Mouse (Mus musculus) ovary, postnatal 10 days (tissue): ENCODE measurements at regions not wholly inside any gene's neighbourhood (a gene's known extent, or its start where the extent isn't known, plus 50 kb on each side); places are given as distances from the start of the nearest gene placed in this dataset.

Experiments
- DNase-seq: peaks from one replicate; pipeline ENCODE4 v3.0.0; 2022; ENCODE audit warnings: low spot score

DNA sequence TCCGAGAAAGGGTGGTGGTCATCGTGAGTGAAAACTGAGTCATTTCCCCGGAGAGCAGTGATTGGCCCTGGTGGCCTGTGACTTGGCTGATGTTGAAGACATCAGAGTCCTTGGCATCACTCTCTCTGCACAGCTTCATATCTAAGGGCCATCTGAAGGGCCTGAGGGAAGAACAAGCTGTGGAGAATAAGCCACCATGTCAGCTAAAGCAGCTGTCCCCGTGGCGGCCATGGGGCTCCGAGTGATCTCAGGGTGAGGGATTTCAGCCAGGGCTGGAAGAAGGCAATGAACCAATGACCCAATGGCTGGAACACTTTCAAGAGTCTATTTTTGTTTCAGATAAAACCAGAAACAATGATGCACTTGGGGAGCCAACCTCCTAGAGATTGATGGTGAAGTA is 62.2 kb downstream of the Ttc32 start:
- no peak for DNase-seq

DNA sequence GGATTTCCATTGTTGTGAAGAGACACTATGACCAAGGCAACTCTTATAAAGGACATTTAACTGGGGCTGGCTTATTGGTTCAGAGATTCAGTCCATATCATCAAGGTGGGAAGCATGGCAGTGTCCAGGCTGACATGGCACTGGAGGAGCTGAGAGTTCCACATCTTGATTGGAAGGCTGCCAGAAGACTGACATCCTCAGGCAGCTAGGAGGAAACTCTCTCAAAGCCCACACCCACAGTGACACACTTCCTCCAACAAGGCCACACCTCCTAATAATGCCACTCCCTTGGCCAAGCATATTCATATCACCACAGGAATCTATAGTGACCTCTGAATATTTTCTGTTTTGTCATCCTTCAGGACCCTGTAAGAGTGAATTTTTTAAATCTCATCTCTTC is 65.3 kb downstream of the Ttc32 start:
- DNase-seq, result no peak

DNA sequence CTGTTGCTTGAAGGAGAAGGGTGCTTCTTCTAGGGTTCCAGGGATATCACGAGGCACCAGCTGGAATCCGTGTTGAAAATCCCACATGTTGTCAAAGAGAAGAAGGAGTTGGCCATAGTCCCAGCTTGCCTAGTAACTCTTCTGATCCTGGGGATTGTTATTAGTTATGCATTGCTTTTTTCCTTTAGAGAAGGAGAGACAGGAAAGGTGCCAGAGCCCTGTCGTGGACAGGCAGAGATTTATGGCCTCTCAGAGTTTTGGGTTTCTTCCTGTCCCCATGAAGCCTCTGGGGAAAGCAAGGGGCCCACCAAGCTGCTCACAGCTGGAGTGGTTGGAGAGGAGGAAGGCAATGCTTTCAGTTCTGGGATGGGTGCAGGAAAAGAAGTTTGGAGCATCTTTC is 76.6 kb downstream of the Ttc32 start:
- DNase-seq, result no peak

DNA sequence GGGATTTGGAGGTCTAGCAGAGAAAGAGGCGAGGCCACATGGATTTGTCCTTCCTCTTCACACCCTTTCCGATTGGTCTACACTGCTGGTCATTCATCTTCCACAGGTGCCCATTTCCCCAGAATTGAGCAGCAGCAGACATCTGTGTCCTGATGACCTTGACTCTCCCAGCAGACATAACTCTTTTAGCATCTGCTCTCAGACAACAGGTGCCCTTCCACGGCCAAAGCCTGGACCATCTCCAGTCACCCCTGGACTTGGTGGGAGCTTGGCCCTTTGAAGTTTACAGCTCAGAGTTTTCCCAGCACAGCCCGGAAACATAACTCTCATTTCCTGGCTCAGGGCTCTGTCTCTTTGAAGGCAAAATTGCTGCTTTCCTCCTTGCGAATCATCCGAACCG is 80.0 kb downstream of the Ttc32 start:
- no peak for DNase-seq

DNA sequence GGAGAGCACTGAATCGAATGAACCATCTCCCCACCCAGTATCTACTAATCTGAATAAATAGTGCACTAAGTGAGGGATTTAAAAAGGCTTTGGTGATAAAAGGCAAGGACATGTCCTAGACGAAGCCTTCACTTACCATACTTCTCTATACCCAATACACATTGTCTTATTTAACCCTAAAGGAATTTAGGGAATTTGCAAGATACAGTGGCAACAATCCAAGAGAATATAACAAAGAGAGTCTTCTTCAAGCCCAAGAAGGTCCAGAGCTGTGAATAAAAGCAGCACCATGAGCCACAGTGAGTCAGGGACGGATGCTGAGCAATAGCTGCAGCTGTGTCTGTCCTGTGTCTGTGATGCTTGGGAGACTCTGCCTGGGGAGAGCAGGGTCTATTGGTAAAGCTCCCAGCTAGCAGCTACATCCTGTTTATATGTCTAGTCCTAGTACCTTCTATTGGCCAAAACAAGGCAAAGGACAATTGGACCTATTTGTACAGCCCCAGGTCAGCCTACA is 82.4 kb downstream of the Ttc32 start:
- DNase-seq, result no peak

DNA sequence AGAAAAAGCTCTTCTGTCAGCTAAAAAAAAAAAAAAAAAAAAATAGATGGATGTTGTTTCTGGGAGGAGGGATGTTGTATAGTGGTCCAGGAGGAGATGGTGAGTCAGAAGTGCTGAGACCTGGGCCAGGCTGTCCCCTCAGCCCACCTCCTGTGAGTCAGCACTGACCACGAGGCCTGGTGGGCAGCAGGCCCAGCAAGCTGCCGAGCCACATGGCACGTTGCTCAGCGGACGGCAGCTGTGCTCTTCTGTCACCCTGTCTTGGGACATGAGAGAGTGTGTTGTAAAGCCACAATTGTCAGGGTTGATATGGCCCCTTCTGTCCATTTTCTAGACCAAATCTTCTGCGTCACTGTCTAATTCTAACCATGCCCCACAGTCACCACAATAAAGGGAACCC is 83.9 kb downstream of the Ttc32 start:
- DNase-seq, result no peak

DNA sequence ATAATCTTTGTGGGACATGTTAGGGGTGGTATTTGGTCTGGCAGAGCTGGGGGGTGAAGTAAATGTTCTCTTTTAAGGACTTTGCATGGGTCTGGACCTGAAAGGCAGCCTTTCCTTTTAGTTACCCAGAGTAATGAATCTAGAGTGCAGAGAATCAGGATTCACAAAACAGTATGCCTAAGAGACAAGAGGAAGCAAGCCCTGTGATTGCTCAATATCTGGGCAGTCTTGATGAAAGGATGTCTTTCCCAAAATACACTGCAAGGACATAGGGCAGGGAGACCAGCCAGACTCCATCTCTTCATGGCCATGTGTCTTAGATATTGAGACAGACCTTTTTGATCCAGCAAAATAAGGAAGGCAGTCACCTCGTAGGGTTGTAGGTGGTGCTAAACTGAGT is 84.3 kb downstream of the Ttc32 start:
- DNase-seq, result no peak

DNA sequence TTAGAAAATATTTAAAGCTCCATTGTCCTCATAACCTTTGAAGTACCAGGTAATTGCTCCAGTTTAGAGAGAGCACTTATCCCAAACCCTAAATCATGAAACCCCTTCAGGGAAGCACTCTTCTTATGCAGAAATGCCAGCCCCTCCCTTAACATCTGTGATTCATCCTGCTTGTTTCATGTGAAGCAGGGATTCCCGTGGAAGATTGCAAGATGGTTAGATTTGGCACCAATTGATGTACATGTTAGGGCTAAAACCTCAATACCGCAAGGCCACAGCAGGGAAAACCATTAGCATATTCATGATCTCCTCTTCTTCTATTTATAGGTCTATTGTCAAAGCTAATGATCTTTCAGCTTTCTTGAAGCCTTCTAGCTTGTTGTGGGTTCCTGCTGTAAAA is 88.8 kb downstream of the Ttc32 start:
- no peak for DNase-seq

DNA sequence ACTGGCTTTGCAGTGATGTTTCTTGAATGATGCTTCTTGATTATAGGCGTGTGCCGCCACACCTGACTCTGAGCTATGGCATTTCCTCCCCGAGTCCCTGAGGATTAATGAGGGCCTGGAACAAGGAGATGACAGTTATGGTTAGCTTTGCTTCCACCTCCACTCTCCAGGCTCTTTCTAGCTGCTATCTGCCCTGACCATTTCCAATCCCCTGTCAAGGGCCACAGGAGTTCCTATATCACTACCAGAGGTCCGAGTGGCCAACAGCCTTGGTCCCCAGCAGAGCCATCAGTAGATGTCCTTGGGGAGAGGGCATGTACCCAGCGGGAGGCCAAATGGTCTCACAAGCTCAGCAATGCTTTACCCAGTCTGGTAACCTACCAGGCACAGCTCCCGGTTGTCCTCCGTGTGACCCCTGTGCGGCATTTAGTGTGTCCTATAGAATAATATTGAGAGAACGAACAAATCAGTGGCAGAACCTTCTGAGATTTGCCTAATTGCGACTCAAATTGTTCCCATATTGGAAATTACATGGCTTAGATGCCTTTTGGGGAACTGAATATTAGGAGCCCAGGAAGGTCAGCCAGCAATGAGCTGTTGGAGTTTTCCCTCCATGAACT is 98.2 kb downstream of the Ttc32 start:
- no peak for DNase-seq

DNA sequence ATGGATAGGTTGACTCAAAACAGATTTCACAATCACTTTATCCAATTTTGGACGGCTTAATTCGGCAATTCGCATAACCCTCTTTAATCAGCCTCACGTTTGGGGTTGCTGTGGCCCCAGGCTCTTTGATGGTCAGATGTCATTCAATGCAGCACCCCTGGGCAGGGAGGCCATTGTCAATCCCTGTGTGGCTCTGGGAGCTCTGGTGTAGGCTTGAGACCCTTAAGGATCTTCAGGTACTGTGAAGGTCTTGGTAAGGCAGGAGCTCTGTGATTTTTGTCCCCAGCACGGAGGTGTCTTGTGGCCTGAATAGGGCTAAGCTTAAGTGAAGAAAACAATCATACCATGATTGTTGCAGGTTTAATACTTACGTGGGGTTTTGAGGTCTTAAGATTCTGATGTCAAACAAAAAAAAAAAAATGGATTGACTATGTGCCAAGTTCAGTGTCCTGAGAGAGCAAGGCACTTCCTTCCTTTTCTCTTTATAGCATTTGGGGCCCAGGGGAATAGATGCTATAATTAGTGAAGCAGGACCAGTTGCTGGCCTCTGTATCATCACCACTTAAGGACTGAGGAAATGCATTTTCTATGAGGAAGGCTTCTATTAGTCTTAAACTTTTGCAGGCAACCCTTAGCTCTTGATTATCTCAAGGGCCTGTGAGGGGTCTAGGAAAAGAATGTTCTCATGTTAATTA is 98.9 kb downstream of the Ttc32 start:
- DNase-seq, result no peak

DNA sequence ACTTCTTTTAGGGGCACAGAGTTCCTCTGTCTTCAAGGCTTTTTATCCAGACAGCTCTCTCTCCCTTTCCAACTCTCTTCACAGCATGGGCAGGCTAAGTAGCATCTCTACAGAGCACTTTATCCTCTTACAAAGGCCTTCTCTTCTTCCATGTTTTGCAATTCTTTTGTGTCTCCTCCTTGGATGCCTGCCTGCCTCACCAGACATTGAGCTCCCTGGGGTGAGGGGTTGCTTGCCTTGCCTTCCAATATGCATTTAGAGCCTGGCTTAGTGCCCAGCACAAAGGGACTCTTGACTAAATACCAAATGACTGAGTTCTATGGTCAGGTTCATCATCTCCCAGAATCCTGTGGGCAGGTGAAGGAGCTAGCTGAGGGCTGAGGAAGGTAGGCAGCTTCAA is 102.8 kb downstream of the Ttc32 start:
- no peak for DNase-seq

DNA sequence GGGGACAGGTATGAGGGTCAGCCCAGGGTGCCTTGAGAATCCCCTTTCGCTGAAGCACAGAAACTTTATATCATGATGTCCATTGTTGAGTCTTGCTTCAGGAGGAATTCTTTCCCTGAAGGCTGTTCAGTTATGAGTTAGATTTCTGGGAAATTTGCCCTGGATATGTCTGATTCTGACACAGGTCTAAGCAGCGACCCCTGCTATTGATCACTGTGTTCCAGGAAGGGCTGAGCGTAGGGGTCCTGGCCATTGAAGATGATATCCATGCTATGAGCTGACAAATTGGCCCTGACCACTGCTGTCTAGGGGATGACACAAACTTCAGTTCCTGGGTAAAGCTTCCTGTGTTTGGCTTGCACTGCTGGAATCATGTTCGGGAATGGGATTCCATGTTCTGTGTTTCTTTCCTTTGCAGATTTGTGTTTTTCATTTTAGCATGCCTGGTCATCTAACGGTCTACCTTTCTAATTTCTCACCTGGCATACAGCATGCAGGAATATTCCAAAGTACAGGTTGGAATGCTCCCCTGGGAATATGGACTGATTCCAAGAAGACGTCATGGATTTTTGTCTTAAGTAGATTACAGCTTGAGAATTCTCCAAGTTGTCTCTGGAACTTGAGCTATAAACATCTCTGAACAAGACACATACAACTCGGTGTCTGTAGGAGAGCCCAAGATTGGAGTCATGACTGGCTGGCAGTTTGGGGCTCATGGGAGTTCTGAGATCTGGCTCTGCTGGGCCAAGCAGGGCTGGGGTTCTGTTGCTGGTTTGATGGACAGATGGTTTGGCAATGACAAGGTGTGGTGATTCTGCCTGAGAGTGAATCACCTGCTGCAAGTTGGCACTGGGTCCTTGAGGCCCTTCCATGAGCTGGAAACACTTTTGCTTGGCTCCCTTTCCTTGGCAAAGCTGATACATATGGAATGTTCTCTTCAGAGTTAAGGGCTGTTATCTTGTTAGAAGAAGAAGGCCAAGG is 104.4 kb downstream of the Ttc32 start:
- no peak for DNase-seq

DNA sequence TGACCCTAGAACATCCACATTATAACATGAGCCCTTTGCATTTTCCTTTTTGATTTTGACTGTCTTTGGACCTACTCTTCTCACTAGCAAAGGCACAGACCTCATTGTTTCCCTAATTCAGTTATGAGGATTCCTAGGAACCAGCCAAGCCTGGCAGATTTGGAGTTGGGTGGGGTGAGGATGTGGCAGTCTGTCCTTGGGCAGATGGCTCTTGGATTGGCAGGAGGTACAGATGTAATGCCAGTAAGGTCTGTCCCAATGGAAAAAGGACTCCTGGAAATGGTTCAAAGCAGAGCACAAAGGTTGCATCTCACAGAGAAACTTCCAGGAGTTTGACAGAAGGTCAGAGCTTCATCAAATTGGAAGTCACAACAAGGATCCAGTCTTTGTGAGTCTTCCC is 121.2 kb downstream of the Ttc32 start:
- DNase-seq, result no peak

DNA sequence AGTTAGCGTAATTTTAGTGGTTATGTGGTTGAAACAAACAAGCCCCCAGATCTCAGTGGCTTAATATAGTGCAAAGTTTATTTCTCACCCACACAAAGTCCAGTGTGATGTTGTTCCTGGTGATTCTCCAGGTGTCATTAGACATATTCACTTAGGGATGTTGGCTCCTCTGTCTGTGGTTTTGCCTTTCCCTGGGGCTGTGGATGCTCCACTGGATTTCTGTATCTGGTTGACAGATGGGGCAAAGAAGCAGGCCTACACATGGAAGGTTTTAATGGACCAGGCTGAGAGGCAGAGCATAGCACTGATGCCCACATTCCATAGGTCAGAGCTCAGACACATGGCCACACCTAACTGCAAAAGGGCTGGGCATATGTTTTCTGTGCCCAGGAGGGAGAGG is 121.6 kb downstream of the Ttc32 start:
- no peak for DNase-seq

DNA sequence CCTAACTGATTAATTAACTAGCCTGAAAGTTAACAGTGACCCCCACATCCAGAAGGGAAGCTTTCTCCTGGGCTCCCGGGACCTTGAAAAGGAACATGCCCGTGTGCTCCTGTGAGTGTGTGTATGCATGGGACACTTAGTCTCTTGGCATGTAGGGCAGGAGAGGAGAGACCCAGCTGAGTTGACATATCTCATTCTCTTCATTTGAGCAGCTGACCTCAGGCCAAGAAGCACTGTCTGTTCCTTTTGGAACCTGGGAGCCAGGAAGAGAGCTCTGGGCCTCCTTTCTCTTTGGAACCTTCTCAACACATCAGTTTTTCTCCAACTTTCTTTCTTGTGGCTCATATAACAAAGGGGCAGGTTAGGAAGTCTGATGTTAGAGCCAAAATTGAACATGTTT is 124.7 kb downstream of the Ttc32 start:
- no peak for DNase-seq

DNA sequence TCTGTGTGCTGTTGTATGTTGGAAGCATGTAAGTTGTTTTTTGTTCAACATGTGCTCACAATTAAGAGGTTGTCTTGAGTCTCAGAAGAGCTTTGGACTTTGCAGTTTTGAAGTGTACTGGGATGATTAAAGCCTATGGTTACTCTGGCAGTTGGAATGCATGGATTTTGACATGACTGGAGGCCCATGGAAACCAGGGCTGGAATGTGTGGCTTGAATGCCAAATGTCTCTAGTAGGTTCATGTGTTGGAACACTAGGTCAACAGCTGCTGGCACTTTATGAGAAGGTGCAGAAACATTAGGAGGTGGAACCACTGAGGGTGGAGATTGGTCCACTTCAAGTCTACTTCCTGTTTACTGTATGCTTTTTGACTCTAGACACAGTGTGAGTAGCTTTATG is 127.0 kb downstream of the Ttc32 start:
- no peak for DNase-seq

DNA sequence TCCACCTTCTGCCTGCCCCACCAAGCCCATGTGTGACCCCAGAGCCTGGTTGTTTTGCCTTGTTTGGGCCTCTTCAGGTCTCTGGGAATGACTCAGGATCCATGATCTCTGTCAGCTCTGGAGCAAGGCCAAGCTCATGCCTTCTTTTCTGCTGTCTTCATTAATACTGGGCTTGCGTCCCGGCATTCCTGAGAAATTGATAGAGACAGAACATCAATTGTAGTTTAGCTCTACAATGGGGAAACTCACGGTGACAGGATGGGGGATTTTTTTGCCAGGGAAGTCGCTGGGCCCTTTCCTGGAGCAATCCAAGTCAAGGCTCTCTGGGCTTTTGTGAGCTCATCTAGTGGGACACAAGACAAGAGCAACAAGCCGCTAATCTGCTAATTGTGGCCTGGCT is 129.0 kb downstream of the Ttc32 start:
- DNase-seq, result no peak

DNA sequence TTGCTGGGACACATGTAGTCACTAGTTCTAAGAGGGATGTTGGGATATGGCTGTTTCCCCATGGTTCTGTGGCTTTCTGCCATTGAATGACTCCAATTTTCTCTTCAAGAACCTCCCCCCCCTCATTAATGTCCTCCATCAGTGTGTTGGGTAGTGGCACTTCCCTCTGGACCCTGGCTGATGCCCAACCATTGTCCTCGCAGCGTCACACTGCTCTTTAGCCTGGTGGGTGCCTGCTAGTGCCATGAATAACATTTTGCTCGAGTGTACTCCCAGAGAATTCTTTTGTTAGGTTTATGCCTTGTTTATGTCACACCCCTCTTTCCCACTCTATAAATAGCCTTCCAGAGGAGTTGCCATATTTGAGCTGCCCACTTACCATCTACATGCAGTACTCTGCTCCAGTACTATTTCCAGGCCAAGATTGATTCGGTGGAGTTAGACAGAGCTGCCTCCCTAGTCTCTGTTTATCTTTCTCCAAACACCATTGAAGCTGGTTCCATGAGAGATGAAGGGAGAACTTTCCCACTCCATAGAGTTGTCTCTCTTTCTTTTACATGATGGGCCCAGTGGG is 135.7 kb downstream of the Ttc32 start:
- DNase-seq, result no peak

DNA sequence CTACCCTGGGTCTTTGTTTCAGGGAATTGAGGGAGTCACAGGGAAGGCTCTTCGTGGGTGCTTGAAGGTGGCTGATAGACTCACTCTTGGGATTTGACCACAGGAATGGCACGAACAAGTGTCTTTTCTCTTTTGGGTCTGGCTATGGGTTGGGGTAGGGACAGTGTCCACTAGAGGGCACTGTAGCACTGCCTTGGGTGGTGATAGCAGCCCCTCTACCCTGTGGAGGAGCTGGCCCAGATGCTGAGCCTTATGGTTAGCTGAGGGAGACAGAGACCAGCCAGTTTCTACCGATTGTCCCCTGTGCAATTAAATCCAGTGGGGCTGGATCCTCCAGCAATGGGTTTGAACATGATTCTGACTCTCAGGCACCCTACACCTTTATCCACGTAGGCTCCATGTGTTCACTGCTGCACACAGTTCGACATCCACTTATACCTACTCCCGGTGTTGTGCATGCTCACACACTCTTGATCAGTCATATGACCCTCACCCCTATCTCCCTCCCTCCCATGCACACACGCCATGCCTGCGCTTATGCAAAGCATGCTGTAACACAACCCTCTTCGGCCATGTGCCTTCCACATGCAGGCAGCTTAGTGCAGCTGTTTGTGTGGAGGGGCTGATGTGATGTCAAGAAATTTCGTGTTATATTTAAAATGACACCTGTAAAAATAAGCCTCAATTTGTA is 136.6 kb downstream of the Ttc32 start:
- peak; percentile 29 for DNase-seq

DNA sequence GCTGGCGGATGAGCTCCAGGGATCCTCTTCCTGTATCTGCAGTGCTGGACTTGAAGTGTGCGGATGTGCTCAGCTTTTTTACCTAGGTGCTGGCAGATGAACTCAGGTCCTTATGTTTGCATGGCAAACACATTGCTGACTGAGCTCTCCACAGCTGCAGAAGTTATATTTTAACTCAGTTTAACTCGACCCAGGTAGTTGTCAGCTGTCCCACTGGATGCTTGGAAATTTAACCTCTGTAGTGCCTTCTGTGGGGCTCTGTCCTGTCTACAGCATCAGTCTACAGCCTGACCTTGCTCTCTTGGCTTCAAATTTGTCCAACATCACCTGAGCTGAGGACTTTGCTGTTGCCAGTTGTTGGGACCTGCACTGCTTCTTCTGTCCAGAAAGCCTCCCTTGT is 139.2 kb downstream of the Ttc32 start:
- DNase-seq, result no peak

DNA sequence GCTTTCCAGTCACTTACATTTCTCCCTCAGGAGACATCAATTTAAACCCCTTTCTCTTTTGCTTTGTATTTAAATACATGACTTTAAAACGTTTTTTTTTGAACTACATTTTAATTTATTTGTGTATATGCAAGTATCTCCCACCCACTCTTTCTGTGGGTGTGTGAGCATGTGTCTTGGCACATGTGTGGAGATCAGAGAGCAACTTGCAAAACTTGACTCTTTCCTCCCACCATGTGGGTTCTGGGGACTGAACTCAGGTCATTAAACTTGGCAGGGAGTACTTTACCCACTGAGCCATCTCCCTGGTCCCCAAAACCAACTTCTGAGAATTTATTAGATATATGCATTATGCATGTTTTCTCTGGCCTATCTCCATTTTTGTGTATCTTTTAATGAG is 143.9 kb downstream of the Ttc32 start:
- no peak for DNase-seq

DNA sequence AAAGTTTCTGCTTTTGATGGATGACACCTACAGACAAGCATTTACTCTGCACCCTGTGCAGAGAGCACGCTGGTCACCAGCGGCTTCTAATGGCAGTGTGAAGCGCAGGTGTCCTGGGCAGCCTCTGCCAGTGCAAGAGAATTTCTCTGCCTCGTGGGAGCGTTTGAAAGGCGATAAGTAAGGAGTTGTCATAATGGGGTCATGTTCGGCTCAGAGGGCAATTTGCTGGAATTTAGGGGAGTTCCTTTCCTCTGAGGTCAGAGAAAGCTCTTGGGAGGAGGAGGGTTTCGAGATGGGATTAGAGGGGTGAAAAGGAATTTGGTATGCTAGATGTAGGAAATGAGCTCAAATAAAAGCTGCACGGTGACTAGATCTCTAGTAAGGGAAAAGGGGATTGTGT is 144.5 kb downstream of the Ttc32 start:
- no peak for DNase-seq
